Mouse (Mus musculus) kidney, adult 2 months (tissue): ENCODE data around the gene Fam214a. TPM values are rescaled to one million over a fixed set of nuclear protein-coding genes. Genes with fewer than 3 reads are reported as not detected.

Experiments used
- DNase-seq: peaks from one replicate; pipeline ENCODE4 v3.0.0; 2021
- H3K27ac ChIP-seq: fragments of 200-500 bp; 2 replicates; pipeline ENCODE4 v1.5.1; 2012; ENCODE audit warnings: low read depth, low read length, control low read depth, inconsistent platforms; ENCODE audit not compliant: insufficient read depth
- H3K27me3 ChIP-seq: fragments of 200-500 bp; replicated peaks from 2 replicates; pipeline ENCODE4 v1.6.1; 2012; ENCODE audit warnings: mild to moderate bottlenecking, moderate library complexity, low read length, inconsistent platforms; ENCODE audit not compliant: control insufficient read depth, insufficient read depth
- H3K36me3 ChIP-seq: fragments of 200-500 bp; 2 replicates; pipeline ENCODE4 v1.6.1; 2012; ENCODE audit warnings: mild to moderate bottlenecking, moderate library complexity, low read length, inconsistent platforms; ENCODE audit not compliant: control insufficient read depth, insufficient read depth
- H3K4me1 ChIP-seq: fragments of 200-500 bp; 2 replicates; pipeline ENCODE4 v1.6.1; 2011; ENCODE audit warnings: low read length; ENCODE audit not compliant: control insufficient read depth, insufficient read depth
- H3K4me3 ChIP-seq: fragments of 200-500 bp; 2 replicates; pipeline ENCODE4 v1.5.1; 2011; ENCODE audit warnings: mild to moderate bottlenecking, low read depth, low read length, control low read depth; ENCODE audit not compliant: insufficient read depth
- CTCF ChIP-seq: fragments of 200-500 bp; conservative IDR thresholded peaks from 2 replicates; pipeline ENCODE4 v1.5.1; 2011; ENCODE audit warnings: low read depth, mild to moderate bottlenecking, control low read depth, low read length, moderate library complexity, mixed read lengths; ENCODE audit not compliant: insufficient read depth, insufficient read length
- POLR2A ChIP-seq: fragments of 200-500 bp; IDR thresholded peaks from one replicate; pipeline ENCODE4 v1.6.1; 2011; ENCODE audit warnings: low read depth, low read length, control low read depth
- WGBS: fragments of 180-500 bp; shearing (Covaris S2); methylation state at CpG from one replicate; pipeline ENCODE4 v1.1.7; 2018; 5-methylcytosine and 5-hydroxymethylcytosine counted together
- polyA plus RNA-seq: library from polyadenylated mRNA; depleted of rRNA; stranded (reverse); fragments of >200 nt; gene quantifications from 2 replicates; pipeline ENCODE4 v1.2.3, GENCODE M21; 2012

The Fam214a gene
- polyA plus RNA-seq, 1 experiment: 12.1 TPM

DNA sequence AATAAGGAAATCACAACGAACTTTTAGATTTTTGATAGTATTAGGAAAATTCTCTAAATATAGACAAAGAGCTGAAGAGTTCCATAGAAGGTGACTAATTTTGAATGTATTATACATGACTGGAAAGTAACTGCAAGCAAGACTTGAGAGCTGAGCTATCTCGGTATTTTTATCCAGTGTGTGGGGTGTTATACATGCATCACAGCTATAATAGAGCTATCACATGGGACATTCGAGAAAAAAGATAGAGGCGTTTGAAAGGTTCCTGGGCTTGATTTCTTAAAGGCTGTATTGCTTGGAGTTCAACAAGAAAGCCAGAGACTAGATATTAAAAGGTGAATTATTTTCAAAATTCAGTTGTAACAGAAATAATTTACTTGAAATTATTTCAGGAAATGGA is 99.2 kb downstream of the Fam214a start:
- Histone ChIP-seq H3K36me3 (peaks cover 4% of the 10 kb centered on the region), H3K4me3 (no peak overlapping the region), H3K27me3 (no peaks in the 10 kb centered on the region), H3K27ac (no peak overlapping the region), H3K4me1 (peaks cover 10% of the 10 kb centered on the region; the same call in 1 of the 2 replicates)
- no peak for DNase-seq
- no peak for TF ChIP-seq POLR2A
- TF ChIP-seq CTCF: no peak
- 78% methylated on average over 4 of the region's 4 CpGs for WGBS

DNA sequence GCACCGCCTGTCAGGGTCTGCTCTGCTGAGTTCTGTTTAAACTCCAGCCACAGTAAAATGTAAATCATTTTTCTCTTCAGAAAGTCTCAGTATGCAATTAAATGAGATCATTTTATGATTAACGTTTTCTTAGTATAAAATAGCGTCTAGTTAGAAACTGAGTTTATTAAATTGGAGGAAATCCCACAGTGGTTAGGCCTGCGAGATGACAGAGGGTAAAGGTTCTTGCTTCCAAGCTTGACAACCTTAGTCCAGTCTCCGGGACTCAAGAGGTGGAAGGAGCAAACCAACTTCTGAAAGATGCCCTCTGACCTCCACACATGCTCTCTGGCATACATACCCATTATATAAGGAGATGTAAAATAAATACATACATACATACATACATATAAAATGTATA is 102.4 kb downstream of the Fam214a start:
- 69% methylated on average over 5 of the region's 5 CpGs for WGBS
- peaks cover 9% of the 10 kb centered on the region for H3K36me3 ChIP-seq
- DNase-seq: peak; percentile 65

DNA sequence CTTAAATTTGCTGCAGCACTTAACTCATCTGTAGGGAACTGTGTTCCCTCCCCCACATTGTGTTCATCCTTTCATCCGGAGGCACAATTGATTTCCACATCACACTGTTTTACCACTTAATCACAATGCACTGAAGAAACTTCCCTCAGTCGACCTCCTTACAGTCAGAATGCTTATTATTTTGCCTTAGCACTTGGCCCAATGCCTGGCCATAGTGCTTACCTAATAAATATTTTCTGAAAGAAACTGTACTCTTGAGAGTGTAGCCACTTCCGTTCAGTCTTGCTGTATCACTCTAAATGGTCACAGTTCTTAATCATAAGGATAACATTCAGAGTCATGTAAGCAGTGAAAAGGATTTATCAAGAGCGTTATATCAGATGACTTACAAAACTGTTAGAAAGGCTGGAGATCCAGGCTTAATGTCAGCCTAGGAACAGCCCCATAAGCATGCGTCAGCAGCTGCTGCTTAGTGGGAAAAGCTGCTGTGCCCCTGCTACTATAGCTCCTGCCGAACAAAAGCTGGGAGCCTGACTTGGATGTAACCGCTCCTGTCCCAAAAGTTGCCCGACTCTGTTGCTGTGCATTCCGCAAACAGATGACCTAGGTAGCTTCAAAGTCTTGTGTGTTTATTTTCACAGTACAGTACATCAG is 112.1 kb downstream of the Fam214a start:
- Histone ChIP-seq H3K27me3 (no peaks in the 10 kb centered on the region), H3K27ac (no peak overlapping the region), H3K36me3 (no peaks in the 10 kb centered on the region; the same call in 1 of the 2 replicates), H3K4me1 (no peaks in the 10 kb centered on the region), H3K4me3 (no peak overlapping the region)
- DNase-seq: no peak
- WGBS: 64% methylated on average over 9 of the region's 9 CpGs
- TF ChIP-seq POLR2A (no peak), CTCF (no peak)

More for the DNA sequence above, 102.4 kb downstream of the Fam214a start:
- TF ChIP-seq POLR2A: no peak
- no peak for TF ChIP-seq CTCF
- peak overlapping the region; percentile 59 for H3K27ac ChIP-seq
- H3K4me1 ChIP-seq: peaks cover 7% of the 10 kb centered on the region; the same call in 1 of the 2 replicates
- H3K4me3 ChIP-seq: no peak overlapping the region
- no peaks in the 10 kb centered on the region for H3K27me3 ChIP-seq

DNA sequence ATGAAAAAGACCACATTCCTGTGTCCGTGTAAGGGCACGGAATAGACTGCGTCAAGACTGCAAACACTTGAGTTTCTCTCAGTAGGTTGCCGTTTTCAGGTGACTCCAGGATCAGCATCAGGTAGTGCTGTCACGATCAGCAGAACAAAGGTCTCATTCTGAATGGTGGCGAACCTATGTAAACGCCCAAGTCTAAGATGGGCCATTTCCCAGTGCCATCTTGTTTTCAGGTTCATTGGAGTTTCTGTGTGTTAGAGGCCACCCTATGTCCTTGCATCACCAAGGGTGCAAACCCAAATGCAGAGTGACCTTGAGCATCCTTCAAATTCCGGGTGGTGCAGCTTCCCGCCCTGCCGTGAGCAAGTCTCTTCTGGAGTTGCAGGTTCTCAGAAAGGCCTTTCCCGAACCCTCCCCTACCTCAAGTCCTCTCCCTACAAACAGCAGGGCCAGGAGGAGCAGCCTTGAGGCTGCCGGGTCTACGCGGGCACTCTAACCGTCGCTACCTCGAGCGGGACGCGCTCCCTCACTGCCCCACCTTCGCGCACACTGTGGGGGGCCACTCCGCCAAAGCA is 117.9 kb downstream of the Fam214a start, which contains the start of gene Myo5a:
Gene Myo5a, plus strand, starts transcription at position 559 of the 572 bp plus-strand sequence.
- WGBS: 27% methylated on average over 23 of the region's 23 CpGs

DNA sequence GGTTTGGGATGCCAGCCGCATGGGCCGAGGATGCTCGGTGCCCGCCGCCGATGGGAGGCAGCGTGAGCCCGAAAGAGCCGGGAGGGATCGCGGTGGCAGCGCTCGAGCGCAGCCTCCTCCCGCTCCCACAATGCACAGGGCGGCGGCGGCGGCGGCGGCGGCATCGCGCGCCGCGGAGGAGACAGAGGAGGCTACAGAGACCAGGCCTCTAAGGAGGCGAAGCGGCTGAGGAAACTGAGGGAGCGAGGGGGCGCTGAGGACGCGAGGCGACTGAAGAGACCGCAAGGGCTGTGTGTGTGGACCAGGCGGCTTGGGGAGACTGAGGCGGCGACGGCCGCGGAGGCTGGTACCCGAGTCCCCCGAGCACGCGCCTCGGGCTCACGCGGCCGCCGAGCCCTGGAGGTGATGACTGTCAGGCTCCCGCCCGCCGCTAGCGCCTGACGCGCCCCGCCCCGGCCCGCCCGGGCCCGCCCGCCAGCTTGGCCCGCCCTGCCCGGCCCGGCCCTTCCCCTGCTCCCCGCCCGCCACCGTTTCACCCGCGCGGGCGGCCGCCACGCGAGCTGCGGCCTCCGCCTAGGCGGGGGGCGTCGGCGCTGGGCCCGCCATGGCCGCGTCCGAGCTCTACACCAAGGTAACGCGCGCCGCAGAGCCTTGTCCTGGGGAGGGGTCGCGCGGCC is 118.5 kb downstream of the Fam214a start:
- Histone ChIP-seq H3K4me3 (peak overlapping the region; percentile 85), H3K27ac (peak overlapping the region; percentile 37; the same call in 1 of the 2 replicates), H3K27me3 (no peaks in the 10 kb centered on the region), H3K4me1 (no peaks in the 10 kb centered on the region), H3K36me3 (no peaks in the 10 kb centered on the region)
- TF ChIP-seq CTCF (no peak), POLR2A (no peak)
- peak; percentile 81 for DNase-seq
- WGBS: under 1% methylated on average over 70 of the region's 92 CpGs

More for the DNA sequence above, 117.9 kb downstream of the Fam214a start, which contains the start of gene Myo5a:
- Histone ChIP-seq H3K4me3 (peak within 1 kb of the TSS; percentile 85), H3K4me1 (no peaks in the 10 kb centered on the region), H3K27me3 (no peaks in the 10 kb centered on the region), H3K36me3 (no peaks in the 10 kb centered on the region), H3K27ac (peak within 1 kb of the TSS; percentile 37; the same call in 1 of the 2 replicates)
- DNase-seq: no peak
- TF ChIP-seq POLR2A (no peak), CTCF (no peak)

DNA sequence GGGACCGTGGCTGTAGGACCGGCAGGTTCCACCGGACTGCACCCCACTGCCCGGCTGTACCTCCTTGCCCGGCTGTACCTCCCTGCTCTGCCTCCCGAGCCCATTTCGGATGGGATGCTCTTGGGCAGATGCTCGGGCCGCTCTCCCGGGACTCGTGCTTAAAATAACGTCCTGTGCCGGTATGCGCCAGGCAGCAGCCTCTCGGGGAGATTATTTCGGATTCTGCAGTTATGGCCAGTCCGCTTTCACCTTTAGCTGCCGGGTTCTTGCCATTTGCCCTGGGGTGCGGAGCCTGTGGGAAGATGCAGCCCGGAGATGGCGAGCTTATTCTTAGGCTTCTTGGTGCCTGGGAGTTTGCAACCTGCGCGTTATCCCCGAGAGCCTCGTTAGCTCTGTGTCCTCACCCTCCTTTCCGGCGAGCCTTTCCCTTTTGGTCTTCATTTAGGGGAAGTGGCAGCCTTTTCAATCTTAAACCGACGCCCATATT is 119.1 kb downstream of the Fam214a start:
- WGBS: 1% methylated on average over 29 of the region's 29 CpGs
- peak overlapping the region; percentile 37; the same call in 1 of the 2 replicates for H3K27ac ChIP-seq
- TF ChIP-seq POLR2A: no peak
- no peak for TF ChIP-seq CTCF

More for the DNA sequence above, 119.1 kb downstream of the Fam214a start:
- DNase-seq: peak; percentile 19
- no peaks in the 10 kb centered on the region for H3K36me3 ChIP-seq
- H3K4me1 ChIP-seq: no peaks in the 10 kb centered on the region
- no peaks in the 10 kb centered on the region for H3K27me3 ChIP-seq
- H3K4me3 ChIP-seq: peak overlapping the region; percentile 85
